Mouse (Mus musculus) forebrain, embryonic 12.5 days (tissue): ENCODE measurements at regions not wholly inside any gene's neighbourhood (a gene's known extent, or its start where the extent isn't known, plus 50 kb on each side); places are given as distances from the start of the nearest gene placed in this dataset.
A peak's percentile ranks its signal among the peaks of the same experiment; 100 is the strongest.

ENCODE experiments used
- ATAC-seq: fragments of 200-750 bp; cut with Nextera tagmentation; 2 replicates; pipeline ENCODE4 v1.8.0; 2017; ENCODE audit warnings: moderate TSS enrichment; ENCODE audit not compliant: low FRiP score
- H3K27ac ChIP-seq: fragments of 300-500 bp; sonication (generic); 2 replicates; pipeline ENCODE4 v1.5.1; 2016; ENCODE audit warnings: mild to moderate bottlenecking
- H3K27me3 ChIP-seq: fragments of 300-500 bp; sonication (generic); 2 replicates; pipeline ENCODE4 v1.6.1; 2016; ENCODE audit warnings: mild to moderate bottlenecking
- H3K36me3 ChIP-seq: fragments of 300-500 bp; sonication (generic); replicated peaks from 2 replicates; pipeline ENCODE4 v1.6.1; 2016; ENCODE audit warnings: mild to moderate bottlenecking
- H3K4me1 ChIP-seq: fragments of 300-500 bp; sonication (generic); 2 replicates; pipeline ENCODE4 v1.6.1; 2016
- H3K4me2 ChIP-seq: fragments of 300-500 bp; sonication (generic); 2 replicates; pipeline ENCODE4 v1.6.1; 2016; ENCODE audit warnings: mild to moderate bottlenecking, moderate library complexity
- H3K4me3 ChIP-seq: fragments of 300-500 bp; sonication (generic); replicated peaks from 2 replicates; pipeline ENCODE4 v1.5.1; 2016; ENCODE audit warnings: mild to moderate bottlenecking
- H3K9ac ChIP-seq: fragments of 300-500 bp; sonication (generic); 2 replicates; pipeline ENCODE4 v1.6.1; 2016; ENCODE audit warnings: mild to moderate bottlenecking
- H3K9me3 ChIP-seq: fragments of 300-500 bp; sonication (generic); 2 replicates; pipeline ENCODE4 v1.6.1; 2016
- WGBS: fragments of 180-500 bp; shearing (Covaris S2); methylation state at CpG from one replicate; pipeline ENCODE4 v1.1.7; 2016; 5-methylcytosine and 5-hydroxymethylcytosine counted together

- Histone ChIP-seq H3K4me1 (peaks cover 5% of the 10 kb centered on the region), H3K27me3 (no peaks in the 10 kb centered on the region), H3K27ac (no peak overlapping the region), H3K9me3 (no peaks in the 10 kb centered on the region), H3K9ac (no peak overlapping the region), H3K36me3 (no peaks in the 10 kb centered on the region), H3K4me3 (no peak overlapping the region), H3K4me2 (no peak overlapping the region)
- WGBS: 48% methylated on average over 3 of the region's 3 CpGs
- no peak for ATAC-seq
Measured at GRCm38 (mm10) chr3:78691499-78691898, 594.8 kb downstream of the Rapgef2 start.

- H3K4me1 ChIP-seq: no peaks in the 10 kb centered on the region
- no peak overlapping the region for H3K4me3 ChIP-seq
- H3K4me2 ChIP-seq: no peak overlapping the region
- ATAC-seq: no peak
- H3K27ac ChIP-seq: no peak overlapping the region
- no peaks in the 10 kb centered on the region for H3K9me3 ChIP-seq
- H3K9ac ChIP-seq: no peak overlapping the region
- WGBS: 74% methylated on average over 1 of the region's 1 CpGs
- no peaks in the 10 kb centered on the region for H3K27me3 ChIP-seq
- no peaks in the 10 kb centered on the region for H3K36me3 ChIP-seq
Measured at GRCm38 (mm10) chr3:78677656-78678055, 608.7 kb downstream of the Rapgef2 start.

GRCm38 (mm10) chr3:78676806-78677205, 609.5 kb downstream of the Rapgef2 start:
- no peak overlapping the region for H3K4me3 ChIP-seq
- no peaks in the 10 kb centered on the region for H3K4me1 ChIP-seq
- H3K27ac ChIP-seq: no peak overlapping the region
- H3K27me3 ChIP-seq: no peaks in the 10 kb centered on the region
- no peak for ATAC-seq
- no peak overlapping the region for H3K4me2 ChIP-seq
- no peaks in the 10 kb centered on the region for H3K36me3 ChIP-seq
- no peaks in the 10 kb centered on the region for H3K9me3 ChIP-seq
- H3K9ac ChIP-seq: no peak overlapping the region
- WGBS: 80% methylated on average over 2 of the region's 2 CpGs

- no peak for ATAC-seq
- H3K4me3 ChIP-seq: no peak overlapping the region
- 82% methylated on average over 5 of the region's 5 CpGs for WGBS
- H3K4me1 ChIP-seq: no peaks in the 10 kb centered on the region
- no peak overlapping the region for H3K4me2 ChIP-seq
- no peaks in the 10 kb centered on the region for H3K9me3 ChIP-seq
- no peak overlapping the region for H3K9ac ChIP-seq
- H3K27ac ChIP-seq: no peak overlapping the region
- H3K27me3 ChIP-seq: no peaks in the 10 kb centered on the region
- no peaks in the 10 kb centered on the region for H3K36me3 ChIP-seq
Measured at GRCm38 (mm10) chr3:78674529-78675187, 611.7 kb downstream of the Rapgef2 start.

- no peak overlapping the region for H3K4me2 ChIP-seq
- H3K27me3 ChIP-seq: no peaks in the 10 kb centered on the region
- H3K9ac ChIP-seq: no peak overlapping the region
- H3K9me3 ChIP-seq: no peaks in the 10 kb centered on the region
- H3K27ac ChIP-seq: no peak overlapping the region
- H3K4me3 ChIP-seq: no peak overlapping the region
- no peak for ATAC-seq
- no peaks in the 10 kb centered on the region for H3K4me1 ChIP-seq
- H3K36me3 ChIP-seq: no peaks in the 10 kb centered on the region
Measured at GRCm38 (mm10) chr3:78668050-78668449, 618.3 kb downstream of the Rapgef2 start.

- 84% methylated on average over 4 of the region's 4 CpGs for WGBS
- H3K4me1 ChIP-seq: no peaks in the 10 kb centered on the region
Measured at GRCm38 (mm10) chr3:78667374-78668023, 618.8 kb downstream of the Rapgef2 start.

GRCm38 (mm10) chr3:78648115-78648514, 638.2 kb downstream of the Rapgef2 start:
- 97% methylated on average over 2 of the region's 2 CpGs for WGBS
- no peak overlapping the region for H3K27ac ChIP-seq

More at GRCm38 (mm10) chr3:78667374-78668023, 618.8 kb downstream of the Rapgef2 start:
- no peak overlapping the region for H3K27ac ChIP-seq
- H3K4me3 ChIP-seq: no peak overlapping the region
- H3K36me3 ChIP-seq: no peaks in the 10 kb centered on the region
- no peak for ATAC-seq
- H3K9ac ChIP-seq: no peak overlapping the region
- no peaks in the 10 kb centered on the region for H3K27me3 ChIP-seq
- no peaks in the 10 kb centered on the region for H3K9me3 ChIP-seq
- H3K4me2 ChIP-seq: no peak overlapping the region

GRCm38 (mm10) chr3:78635386-78635785, 650.9 kb downstream of the Rapgef2 start:
- Histone ChIP-seq H3K9ac (no peak overlapping the region), H3K36me3 (no peaks in the 10 kb centered on the region), H3K27me3 (no peaks in the 10 kb centered on the region), H3K4me2 (no peak overlapping the region), H3K27ac (no peak overlapping the region), H3K9me3 (peaks cover 8% of the 10 kb centered on the region; the same call in 1 of the 2 replicates), H3K4me3 (no peak overlapping the region), H3K4me1 (no peaks in the 10 kb centered on the region)
- ATAC-seq: no peak
- WGBS: 69% methylated on average over 4 of the region's 4 CpGs

More at GRCm38 (mm10) chr3:78648115-78648514, 638.2 kb downstream of the Rapgef2 start:
- Histone ChIP-seq H3K9me3 (no peaks in the 10 kb centered on the region), H3K4me1 (no peaks in the 10 kb centered on the region), H3K4me2 (no peak overlapping the region), H3K4me3 (no peak overlapping the region), H3K27me3 (no peaks in the 10 kb centered on the region), H3K36me3 (no peaks in the 10 kb centered on the region), H3K9ac (no peak overlapping the region)
- ATAC-seq: no peak

GRCm38 (mm10) chr3:78618900-78619299, 667.4 kb downstream of the Rapgef2 start:
- 44% methylated on average over 3 of the region's 3 CpGs for WGBS
- H3K27ac ChIP-seq: no peak overlapping the region
- no peak overlapping the region for H3K4me3 ChIP-seq
- H3K9me3 ChIP-seq: no peaks in the 10 kb centered on the region
- H3K4me2 ChIP-seq: no peak overlapping the region
- peak; percentile 36; the same call in 1 of the 2 replicates for ATAC-seq
- no peaks in the 10 kb centered on the region for H3K27me3 ChIP-seq
- H3K36me3 ChIP-seq: no peaks in the 10 kb centered on the region
- no peak overlapping the region for H3K9ac ChIP-seq
- no peaks in the 10 kb centered on the region for H3K4me1 ChIP-seq

- no peak overlapping the region for H3K27ac ChIP-seq
- H3K36me3 ChIP-seq: no peaks in the 10 kb centered on the region
- peak; percentile 81 for ATAC-seq
- H3K4me1 ChIP-seq: peaks cover 7% of the 10 kb centered on the region; the same call in 1 of the 2 replicates
- H3K27me3 ChIP-seq: no peaks in the 10 kb centered on the region
- WGBS: 21% methylated on average over 6 of the region's 6 CpGs
- no peak overlapping the region for H3K4me3 ChIP-seq
- H3K9ac ChIP-seq: no peak overlapping the region
- no peak overlapping the region for H3K4me2 ChIP-seq
- H3K9me3 ChIP-seq: no peaks in the 10 kb centered on the region
Measured at GRCm38 (mm10) chr3:78594718-78595236, 691.5 kb downstream of the Rapgef2 start.

- no peak overlapping the region for H3K27ac ChIP-seq
- no peaks in the 10 kb centered on the region for H3K9me3 ChIP-seq
- WGBS: 77% methylated on average over 11 of the region's 11 CpGs
- H3K4me3 ChIP-seq: no peak overlapping the region
- H3K9ac ChIP-seq: no peak overlapping the region
- H3K36me3 ChIP-seq: no peaks in the 10 kb centered on the region
- ATAC-seq: no peak
- peaks cover 7% of the 10 kb centered on the region; the same call in 1 of the 2 replicates for H3K4me1 ChIP-seq
- no peak overlapping the region for H3K4me2 ChIP-seq
- H3K27me3 ChIP-seq: no peaks in the 10 kb centered on the region
Measured at GRCm38 (mm10) chr3:78594305-78594704, 692.0 kb downstream of the Rapgef2 start.

- ATAC-seq: no peak
- Histone ChIP-seq H3K9me3 (no peaks in the 10 kb centered on the region), H3K4me1 (no peaks in the 10 kb centered on the region)
Measured at GRCm38 (mm10) chr3:78586639-78587038, 699.7 kb downstream of the Rapgef2 start.

GRCm38 (mm10) chr3:78581868-78582267, 704.4 kb downstream of the Rapgef2 start:
- no peak for ATAC-seq
- Histone ChIP-seq H3K27me3 (no peaks in the 10 kb centered on the region), H3K4me1 (peaks cover 3% of the 10 kb centered on the region; the same call in 1 of the 2 replicates), H3K4me3 (no peak overlapping the region), H3K27ac (no peak overlapping the region), H3K9me3 (no peaks in the 10 kb centered on the region), H3K36me3 (no peaks in the 10 kb centered on the region), H3K4me2 (no peak overlapping the region), H3K9ac (no peak overlapping the region)
- WGBS: 26% methylated on average over 1 of the region's 1 CpGs

More at GRCm38 (mm10) chr3:78586639-78587038, 699.7 kb downstream of the Rapgef2 start:
- Histone ChIP-seq H3K27me3 (no peaks in the 10 kb centered on the region), H3K4me2 (no peak overlapping the region), H3K36me3 (no peaks in the 10 kb centered on the region), H3K4me3 (no peak overlapping the region), H3K27ac (no peak overlapping the region), H3K9ac (no peak overlapping the region)
- WGBS: 68% methylated on average over 1 of the region's 1 CpGs
